Mouse (Mus musculus) cerebellum, adult 11 months (tissue): ENCODE results near the gene Ncam1.
A peak's percentile ranks its signal among the peaks of the same experiment; 100 is the strongest.

Experiments used
- DNase-seq: peaks from one replicate; pipeline ENCODE4 v3.0.0; 2022

Ncam1 gene

GRCm38 (mm10) chr9:49537814-49538213, 260.9 kb downstream of the Ncam1 start:
- DNase-seq: no peak

GRCm38 (mm10) chr9:49536593-49536992, 262.1 kb downstream of the Ncam1 start:
- DNase-seq: no peak

- no peak for DNase-seq
Measured at GRCm38 (mm10) chr9:49534958-49535357, 263.8 kb downstream of the Ncam1 start.

GRCm38 (mm10) chr9:49533912-49534491, 264.7 kb downstream of the Ncam1 start:
- DNase-seq: no peak

- no peak for DNase-seq
Measured at GRCm38 (mm10) chr9:49533455-49533854, 265.3 kb downstream of the Ncam1 start.

DNA sequence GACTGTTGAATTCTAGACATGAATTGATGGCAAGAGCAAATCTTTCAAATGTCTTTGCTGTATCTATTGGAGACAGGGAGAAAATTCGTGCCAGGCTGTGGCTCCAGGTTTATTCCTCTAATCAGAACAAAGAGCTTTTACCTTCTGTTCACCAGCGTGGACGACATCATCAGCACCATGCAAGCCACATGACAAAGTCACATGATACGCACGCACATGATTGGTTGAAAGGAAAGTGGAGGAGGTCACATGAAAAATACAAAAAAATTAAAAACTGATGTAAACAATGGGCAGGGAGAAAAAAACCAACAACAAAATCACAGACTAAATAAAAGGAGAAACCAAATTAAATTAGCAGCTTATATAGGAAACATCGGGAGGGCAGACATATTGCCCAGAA, 266.9 kb downstream of the Ncam1 start:
- DNase-seq: no peak

GRCm38 (mm10) chr9:49531257-49531656, 267.5 kb downstream of the Ncam1 start:
- DNase-seq: no peak

GRCm38 (mm10) chr9:49530739-49531138, 268.0 kb downstream of the Ncam1 start:
- no peak for DNase-seq

DNA sequence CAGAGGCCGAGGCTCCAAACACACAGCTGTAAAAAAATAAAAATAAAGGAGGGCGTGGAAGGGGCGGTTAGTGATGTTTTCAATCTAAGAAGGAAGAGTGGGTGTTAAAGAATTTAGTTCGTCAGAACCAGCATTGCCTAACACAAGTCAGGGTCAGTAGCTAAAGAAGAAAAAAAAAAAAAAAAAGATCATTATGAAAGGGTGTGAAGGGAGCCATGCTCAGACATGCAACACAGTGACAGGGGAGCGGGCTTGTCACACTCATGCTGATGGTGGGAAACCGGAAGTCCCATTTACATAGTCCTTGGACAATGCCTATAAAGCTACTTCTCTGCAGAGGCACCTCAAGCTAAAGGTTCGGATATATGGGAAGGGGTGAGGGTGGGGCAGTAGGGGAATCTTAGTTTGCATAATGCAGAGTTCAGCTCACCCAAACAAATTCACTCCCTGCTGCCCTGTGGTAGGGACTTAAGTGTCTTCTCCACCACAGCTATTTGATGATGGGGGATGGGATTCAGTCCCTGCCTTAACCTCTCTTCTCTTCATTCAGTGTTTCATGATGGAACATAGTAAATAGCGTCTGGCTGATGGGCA, 269.3 kb downstream of the Ncam1 start:
- DNase-seq: no peak

GRCm38 (mm10) chr9:49528943-49529342, 269.8 kb downstream of the Ncam1 start:
- DNase-seq: peak; percentile 28

GRCm38 (mm10) chr9:49528026-49528425, 270.7 kb downstream of the Ncam1 start:
- DNase-seq: no peak

GRCm38 (mm10) chr9:49527340-49527739, 271.4 kb downstream of the Ncam1 start:
- DNase-seq: no peak

- DNase-seq: no peak
Measured at GRCm38 (mm10) chr9:49524721-49525120, 274.0 kb downstream of the Ncam1 start.

DNA sequence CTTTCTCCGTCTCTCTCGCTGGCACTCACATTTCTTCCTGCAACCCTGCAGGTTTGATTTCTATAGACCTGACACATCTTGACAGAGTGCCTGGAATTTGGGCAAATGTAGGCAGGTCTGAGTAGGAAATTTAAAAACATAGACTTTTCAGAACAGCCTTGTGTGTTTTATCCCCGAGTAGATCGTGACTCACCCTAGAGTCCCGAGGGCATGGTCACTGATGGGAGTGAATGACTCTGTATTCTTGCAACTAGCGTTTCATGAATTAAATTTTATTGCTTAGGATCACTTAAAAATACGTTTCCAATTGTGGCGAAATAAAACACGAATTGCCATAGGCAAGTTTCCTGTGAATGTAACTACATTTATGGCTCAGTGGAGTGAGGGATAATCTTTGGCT, 274.8 kb downstream of the Ncam1 start:
- DNase-seq: no peak

DNA sequence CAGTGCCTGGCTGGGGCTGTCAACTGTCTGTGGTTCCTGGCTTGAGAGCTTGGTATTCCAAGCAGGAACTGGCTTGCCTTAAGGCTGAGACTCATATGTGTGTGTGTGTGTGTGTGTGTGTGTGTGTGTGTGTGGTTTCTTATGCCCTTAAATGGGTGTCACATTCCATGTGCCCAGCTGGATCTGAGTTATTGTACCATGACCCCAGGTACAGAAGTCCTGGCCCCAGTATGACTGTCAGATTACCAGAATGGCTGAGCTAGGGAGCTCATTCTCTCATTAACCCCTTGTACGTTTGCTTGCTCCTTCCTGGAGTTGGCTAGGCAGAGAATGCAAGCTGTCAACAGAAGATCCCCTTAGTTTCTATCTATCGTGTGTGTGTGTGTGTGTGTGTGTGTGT, 284.4 kb downstream of the Ncam1 start:
- no peak for DNase-seq

DNA sequence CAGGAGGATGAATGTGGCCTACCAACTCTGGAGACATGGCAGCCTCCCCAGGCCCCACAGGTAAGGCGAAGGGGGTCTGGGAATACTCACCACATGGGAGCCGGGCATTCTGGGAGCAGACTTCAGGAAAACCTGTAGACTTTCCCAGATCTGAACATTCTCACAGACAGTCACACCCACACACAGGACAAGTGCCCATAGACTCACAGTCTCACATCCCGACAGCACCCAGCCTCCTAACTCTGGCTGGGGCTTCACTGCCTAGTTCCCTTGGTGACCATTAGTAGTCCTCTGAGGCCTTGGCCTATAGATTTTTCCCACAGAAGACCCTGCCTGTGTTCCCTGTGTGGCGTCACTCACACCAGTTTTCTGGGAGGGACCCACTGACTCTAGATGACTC, 288.1 kb downstream of the Ncam1 start:
- DNase-seq: no peak

DNA sequence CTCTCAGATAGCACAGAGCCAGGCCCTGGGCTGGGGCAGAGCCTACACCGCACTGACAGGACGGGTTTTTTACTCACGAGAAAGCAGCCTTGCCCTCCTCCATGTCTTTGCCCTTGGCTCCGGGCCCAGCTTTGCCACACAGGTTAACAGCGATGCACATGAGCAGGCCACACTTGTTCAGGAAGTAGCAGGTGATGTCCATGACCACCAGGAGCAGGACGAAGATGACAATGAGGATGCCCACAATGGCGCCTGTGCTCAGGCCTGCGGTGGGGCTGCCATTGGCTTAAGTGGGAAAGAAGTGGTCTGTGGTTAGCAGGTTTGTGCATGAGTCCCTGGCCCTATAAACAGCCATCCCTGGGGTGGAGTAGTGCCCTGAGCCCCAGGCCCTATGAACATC, 289.1 kb downstream of the Ncam1 start:
- no peak for DNase-seq

DNA sequence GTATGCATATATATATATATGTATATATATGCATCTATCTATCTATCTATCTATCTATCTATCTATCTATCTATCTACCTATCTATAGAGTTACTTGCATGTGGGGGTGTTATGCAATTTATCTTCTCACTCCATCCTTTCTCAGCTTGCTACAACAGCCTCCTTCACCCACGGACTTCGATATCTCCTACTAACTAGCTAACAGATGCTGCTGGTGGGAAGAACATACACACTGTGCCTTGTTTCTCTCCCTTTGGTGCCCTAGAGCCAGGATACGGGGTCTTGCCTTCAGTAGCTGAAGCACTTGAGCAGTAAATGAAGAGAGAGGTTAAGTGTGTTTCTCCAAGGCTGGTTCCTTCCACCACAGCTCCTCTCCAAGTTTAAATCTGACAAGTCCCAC, 289.6 kb downstream of the Ncam1 start:
- DNase-seq: no peak

DNA sequence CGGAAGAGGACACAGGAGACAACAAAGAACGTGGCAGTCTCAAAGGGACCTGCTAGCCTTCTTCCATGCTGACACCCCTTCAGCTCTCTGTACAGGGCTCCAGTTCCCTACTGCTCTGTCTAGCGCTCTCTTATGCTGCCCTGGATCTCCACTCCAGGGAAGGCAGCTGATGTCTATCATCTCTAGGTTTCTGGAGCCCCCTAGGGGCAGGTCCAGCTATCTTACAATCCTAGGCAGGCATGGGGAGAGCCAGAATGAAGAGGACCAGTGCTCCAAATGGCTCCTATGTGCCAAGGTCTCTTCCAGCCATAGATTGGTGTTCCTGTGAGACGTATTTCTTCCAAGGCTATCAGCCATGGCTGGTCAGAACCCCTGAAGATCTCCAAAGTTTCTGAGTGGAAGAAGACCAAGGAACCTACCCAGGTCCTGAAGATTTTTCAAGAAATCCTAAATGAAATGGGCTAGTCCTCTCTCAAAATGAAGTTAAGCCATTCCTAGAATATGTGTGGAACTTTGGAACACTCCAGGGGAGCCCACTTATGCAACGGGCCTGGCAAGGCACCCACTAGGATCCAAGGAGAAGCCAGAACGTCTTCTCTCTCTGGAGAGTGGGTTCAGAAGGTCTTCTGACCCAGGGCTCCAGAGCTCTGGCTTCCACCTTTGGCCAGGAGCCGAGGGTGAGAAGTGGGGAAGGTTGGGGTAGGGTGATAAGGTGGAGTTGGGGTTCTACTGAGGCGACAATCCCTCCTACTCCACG, 290.7 kb downstream of the Ncam1 start:
- DNase-seq: no peak

GRCm38 (mm10) chr9:49504658-49505057, 294.1 kb downstream of the Ncam1 start:
- no peak for DNase-seq

GRCm38 (mm10) chr9:49502245-49502644, 296.5 kb downstream of the Ncam1 start:
- no peak for DNase-seq

DNA sequence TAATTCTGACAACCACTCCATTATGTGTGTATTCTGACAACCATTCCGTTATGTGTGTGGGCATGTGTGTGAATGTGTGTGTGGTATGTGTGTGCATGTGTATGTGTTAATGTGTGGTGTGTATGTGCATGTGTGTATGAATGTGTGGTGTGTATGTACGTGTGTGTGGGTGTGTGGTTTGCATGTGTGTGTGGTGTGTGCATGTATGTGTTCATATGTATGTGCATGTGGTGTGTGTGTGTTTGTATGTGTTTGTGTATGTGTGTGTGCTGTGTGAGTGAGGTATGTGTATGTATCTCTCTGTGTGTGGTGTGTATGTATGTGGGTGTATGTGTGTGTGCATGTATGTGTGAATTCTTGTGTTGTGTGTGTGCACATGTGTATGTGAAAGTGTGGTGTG, 298.8 kb downstream of the Ncam1 start:
- no peak for DNase-seq

DNA sequence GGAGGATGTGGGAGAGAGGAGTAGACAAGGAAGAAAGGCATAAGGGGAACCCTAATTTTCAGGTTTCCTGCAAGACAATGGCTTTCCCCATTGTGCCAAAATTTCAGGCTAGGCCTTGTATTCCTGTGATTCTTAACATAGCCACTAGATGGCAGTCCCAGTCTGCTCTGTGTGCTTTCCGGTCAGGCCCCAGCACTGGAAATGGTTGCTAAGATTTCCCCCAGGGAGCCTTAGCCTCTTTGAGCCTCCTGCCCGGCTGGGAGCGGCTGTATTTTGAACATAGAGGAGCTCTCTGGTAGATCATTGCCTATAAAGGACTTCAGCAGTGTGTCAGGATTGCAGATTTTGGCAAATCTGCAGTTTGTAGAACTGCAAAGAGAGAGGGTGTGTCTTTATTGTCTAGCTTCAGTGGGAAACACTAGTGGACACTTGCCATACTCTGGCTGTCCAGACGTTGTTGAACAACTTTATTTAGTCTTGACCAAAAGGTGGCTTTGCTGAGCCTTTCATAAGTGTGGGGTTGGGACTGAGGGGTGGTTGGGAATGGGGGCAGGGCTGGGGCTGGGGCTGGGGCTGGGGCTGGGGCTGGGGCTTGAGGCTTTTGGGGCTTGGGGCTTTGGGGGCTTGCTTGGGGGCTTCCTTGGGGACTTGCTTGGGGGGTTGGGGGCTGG, 304.6 kb downstream of the Ncam1 start:
- peak; percentile 50 for DNase-seq

DNA sequence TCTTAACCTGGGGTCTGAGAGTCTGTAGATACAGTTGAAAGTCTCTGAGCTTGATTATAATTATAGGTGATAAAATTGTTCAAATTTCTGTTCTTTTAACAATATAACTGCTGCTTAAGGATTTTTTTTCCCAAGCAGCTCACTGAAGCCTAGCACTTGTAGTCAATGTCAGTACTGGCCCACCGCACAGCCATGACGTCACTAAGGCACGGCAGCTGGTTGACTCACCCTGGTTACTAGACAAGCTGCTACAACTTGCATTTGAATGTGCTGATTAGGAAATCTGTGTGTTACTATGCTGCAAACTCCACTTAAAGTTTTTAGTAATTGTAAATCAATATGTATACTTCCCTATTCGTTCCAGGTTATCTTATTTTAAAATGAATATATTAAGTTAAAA, 308.1 kb downstream of the Ncam1 start:
- DNase-seq: no peak
